Mouse (Mus musculus): ENCODE data around the gene Defb42.

Gene Defb42

DNA sequence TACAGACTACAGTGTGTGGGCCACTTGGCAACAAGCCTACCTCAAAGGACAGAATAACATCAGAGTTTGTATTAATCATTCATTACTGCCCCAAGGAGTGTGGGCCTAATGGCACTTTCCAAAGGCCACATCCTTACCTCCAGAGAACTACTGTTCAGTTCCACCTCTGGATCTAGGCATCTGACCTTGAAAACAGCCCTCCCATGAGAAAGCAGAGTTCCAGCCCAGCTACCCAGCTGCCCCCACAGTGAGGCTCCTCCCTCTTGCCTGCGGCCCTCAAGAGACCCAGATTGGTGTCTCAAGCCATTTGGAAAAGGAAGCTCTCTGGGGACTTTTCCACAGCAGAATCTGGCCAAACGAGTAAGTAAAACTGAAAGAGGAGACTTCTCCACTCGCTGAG lies at the start of gene Defb42:
TSS of gene Defb42 (plus strand) at position 301 of the 400 bp plus-strand sequence.
- DNase-seq (ENCODE audit: low read depth, low spot score), result no peak

DNA sequence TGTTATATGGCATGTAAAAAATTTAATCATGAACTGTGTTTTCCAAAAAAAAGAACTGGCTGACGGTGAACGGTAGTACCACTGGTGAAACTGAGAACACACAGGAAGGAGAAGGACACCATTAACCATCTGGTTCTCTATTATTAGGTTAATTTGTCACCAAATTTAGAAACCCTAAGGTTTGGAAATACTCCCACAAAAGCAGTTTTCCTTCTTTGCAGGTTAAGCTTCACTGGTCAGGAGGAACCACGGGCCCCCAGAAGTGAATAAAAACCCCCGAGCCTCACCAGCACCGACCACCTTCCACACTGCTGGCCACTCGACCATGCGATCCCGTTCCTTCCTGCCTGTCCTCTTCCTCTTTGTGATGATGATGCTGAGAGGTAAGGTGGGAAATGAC lies 49.0 kb upstream of the Defb42 start, which contains the start of gene Defb47:
TSS of gene Defb47 (plus strand) at position 301 of the 400 bp plus-strand sequence.
- no peak for DNase-seq (ENCODE audit: low read depth, low spot score)

DNA sequence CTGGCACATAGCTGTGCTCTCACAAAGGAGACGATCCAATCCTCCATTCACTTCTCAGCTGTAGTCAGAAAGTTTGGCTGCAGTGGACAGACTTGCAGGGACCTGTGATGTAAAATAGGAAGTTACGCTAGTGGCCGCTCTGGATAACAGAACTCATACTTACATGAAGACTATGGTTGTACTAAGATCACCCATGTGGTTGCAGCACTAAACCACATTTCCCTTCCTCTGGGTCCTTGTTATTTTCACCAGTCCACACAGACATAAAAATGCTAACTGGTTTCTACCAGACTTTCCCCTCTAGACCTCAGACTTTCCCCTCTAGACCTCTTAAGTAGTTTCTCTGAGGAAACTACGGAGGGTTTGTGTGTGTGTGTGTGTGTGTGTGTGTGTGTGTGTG lies 47.8 kb upstream of the Defb42 start:
- DNase-seq (ENCODE audit: low read depth, low spot score), result no peak

DNA sequence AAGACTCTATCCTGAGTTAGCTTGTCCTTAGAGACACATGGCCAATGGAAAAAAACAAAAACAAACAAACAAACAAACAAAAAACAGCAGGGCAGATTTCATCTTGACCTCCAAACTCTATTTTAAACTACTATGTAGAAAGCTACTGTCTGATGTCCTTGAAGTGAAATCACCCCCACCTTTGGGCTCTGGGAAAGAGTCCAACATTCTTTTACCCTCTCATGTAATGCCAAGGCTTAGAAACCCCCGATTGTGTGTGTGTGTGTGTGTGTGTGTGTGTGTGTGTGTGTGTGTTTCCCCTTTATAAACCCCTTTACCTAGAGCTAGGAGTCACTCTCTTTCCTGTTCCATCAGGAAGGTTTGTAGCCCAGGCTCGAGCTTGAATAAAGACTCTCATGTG lies 44.2 kb upstream of the Defb42 start:
- DNase-seq (ENCODE audit: low read depth, low spot score), result no peak

DNA sequence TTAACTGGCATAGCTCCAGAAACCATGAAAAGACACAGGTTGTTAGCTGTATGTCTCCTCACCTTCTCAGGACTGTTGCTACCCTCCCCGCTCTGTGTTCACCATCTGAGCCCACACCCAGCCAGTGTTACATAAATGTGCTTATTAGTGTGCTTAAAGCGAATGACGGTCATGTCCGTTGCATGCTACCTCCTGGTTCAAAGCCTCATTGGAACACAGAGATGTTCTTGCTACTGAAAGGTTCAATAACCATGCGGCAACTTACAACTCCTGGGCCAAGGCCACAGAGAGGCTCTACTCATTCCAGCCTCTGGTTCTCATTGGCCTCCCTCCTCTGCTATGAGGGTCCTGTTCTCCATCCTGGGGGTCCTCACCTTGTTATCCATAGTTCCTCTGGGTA lies 35.3 kb upstream of the Defb42 start, which contains the start of gene Defb43:
TSS of gene Defb43 (plus strand) at position 301 of the 400 bp plus-strand sequence.
- DNase-seq (ENCODE audit: low read depth, low spot score), result no peak

DNA sequence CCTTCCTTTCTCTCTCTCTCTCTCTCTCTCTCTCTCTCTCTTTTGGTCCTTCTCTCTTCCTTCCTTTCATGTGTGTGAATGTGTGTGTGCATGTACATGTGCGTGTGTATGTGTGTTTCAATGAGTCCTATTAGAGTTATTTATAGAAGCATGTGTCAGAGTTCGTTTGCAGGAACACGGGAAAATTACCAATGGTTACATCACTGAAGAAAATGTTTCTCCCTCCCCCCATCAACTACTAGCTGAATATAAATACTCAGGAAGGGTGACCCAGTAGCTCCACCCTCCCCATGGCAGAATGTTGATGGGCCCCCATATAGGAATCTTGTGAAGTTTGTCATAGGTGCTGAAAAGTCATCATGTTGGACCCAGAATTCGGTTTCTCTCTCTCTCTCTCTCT lies 33.7 kb upstream of the Defb42 start:
- DNase-seq (ENCODE audit: low read depth, low spot score), result no peak

DNA sequence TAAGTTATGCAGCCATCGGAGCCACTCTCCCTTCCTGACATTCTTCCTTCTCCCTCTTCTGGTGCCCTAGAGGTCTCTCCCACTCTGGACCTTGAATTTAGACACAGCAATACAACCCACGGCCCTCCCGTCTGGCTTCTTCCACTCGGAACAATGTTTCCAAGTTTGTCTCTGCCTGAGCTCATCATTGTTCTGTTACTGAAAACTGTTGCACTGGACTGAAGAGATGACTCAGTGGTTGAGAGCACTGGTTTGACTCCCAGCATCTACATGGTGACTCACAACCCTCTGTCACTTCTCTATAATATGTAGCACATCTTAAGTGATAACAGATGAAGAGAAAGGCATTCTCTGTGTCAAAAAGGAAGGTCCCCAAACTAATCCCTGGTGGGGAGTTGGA lies 32.1 kb upstream of the Defb42 start:
- no peak for DNase-seq (ENCODE audit: low read depth, low spot score)

DNA sequence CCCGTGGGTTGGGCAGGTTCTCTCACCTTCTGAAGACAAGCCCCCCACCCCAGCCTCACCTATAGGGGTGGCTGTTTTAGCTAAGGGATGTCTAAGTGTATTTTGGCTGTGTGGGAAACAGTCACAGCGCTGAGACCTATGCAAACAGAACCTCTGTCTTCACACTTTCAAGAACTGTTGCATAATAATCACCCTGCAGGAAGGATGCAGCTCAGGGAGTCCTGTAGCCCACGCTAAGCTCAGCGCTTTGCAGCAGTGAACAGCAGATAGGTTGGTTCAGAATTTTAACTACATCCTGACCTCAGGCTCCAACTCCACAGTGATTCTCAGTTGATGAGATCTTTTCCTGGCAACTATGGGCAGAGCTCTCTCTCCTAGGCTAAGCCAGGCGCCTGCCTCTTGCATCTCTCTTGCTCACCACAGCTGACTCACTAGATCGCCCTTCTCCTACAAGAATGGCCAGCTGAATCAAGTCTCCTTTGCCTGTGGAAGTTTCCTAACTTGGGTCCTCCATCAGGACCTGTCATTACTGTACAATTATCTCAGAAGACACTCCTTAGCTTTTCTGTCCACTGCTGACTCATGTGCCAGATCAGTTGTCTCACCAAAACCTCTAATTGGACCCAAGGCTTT lies 26.2 kb upstream of the Defb42 start:
- no peak for DNase-seq (ENCODE audit: low read depth, low spot score)

DNA sequence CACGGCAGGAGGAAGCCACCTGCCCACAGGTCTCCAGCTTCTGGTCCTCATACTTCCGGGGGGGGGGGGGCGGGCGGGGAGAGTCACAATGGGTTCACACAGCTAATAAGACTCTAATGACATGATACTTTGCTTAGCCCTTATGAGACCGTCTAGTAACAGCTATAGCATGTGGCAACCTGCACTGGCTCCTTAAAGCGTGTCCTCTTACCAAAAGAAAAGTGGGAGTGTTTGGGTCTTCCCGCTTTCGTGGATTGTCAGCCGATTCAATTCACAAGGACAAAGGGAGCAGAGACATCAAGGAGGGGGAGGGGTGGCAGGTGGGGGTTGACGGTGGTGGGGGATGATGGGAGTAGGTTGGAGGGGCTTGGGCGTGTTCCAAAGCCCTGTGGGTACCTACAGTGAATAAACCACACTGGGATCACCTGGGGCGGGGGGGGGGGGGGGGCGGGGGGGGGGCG lies 3.1 kb downstream of the Defb42 start, which contains the start of gene Defb30:
TSS of gene Defb30 (minus strand) at position 51 of the 461 bp plus-strand sequence.
- DNase-seq (ENCODE audit: low read depth, low spot score), result no peak

DNA sequence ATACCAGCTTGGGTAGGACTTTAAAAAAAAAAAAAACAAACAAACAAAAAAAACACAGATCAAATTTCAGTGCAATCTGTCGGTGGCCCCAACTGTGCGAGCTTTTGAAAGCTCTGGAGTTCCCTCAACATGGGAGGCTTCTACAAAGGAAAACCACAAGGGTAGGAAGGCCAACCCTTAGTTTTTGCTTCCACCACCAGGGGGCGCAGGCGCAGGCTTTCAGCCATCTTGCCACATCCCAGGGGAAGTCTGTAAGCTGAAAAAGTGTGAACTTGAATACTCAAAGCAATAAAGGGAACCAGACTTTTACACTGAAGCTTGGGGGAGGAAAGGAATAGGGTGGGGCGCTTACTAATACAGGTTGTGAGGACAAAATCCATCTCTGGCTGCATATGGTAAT lies 4.0 kb downstream of the Defb42 start:
- DNase-seq (ENCODE audit: low read depth, low spot score), result peak; percentile 59

DNA sequence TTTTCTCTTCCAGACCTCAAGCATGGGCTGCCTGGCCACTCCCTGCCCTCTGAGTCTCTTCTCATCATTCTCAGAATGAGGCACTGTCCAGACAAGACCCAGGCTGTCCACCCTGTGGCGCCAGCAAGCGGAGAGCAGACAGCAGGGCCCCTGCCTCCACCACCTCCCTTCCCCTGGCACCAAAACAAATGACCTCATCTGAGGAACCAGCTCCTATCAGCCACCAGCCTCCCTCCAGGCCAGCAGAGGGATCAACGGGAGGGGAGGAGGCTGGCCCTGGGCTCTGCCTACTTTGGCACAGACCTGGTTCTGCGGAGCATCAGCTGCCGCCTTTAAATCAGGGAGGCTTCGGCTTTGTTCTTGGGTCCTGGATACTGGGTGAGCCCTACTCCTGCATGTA lies 7.9 kb downstream of the Defb42 start:
- no peak for DNase-seq (ENCODE audit: low read depth, low spot score)

DNA sequence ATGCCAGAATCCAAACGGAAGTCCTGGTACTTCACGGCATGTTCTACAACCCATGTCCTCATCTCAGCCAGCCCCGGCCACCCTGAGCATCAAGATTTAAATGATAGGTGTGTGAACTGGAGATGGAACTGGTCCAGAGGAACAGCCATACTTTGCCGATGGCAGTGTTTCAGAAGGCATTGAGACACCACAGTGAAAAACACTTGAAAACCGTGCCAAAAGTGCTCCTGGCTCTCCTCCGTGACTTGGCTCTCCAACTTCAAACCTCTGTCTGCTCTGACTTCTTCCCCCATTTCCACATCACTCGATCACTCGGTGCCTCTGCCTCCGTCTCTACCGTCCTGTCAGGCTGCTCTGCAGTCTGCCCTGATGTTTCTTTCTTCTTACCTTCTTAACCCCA lies 13.6 kb downstream of the Defb42 start:
- DNase-seq (ENCODE audit: low read depth, low spot score), result no peak

DNA sequence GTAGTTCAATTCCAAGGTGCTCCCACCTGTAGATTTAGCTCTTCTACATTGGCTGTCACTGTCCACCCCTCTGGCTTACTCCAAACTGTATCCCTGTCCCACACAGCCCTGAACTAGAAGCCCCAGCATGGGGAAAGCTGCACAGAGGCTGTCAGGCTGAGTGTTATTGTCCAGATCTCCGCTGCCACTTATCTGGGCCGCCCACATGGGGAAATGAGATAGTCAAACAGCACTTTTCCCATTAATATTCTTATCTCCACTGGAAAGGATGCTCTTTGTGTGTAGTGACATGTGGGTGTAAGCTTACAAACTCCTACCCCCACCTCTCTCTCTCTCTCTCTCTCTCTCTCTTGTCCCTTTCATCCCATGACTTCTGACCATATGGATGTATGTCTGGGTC lies 15.4 kb downstream of the Defb42 start:
- DNase-seq (ENCODE audit: low read depth, low spot score), result no peak

DNA sequence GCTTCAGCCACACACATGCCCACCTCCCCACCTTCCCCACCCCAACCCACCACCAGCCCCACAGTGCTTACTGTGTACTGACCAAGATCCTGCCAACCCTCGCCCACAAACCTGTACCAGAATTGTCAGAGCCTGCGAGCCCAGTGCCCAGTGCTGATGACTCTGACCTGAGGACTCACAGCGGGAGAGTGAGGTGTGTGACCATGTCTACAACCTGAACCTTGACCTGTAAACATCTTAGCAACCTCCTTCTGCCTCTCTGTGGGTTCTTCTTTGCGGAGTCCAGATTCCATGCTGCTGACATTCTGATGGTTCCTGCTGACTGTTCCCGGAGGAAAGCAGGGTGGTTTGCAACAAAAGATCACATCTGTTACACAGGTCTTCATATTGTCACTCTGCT lies 18.6 kb downstream of the Defb42 start:
- DNase-seq (ENCODE audit: low read depth, low spot score), result no peak

DNA sequence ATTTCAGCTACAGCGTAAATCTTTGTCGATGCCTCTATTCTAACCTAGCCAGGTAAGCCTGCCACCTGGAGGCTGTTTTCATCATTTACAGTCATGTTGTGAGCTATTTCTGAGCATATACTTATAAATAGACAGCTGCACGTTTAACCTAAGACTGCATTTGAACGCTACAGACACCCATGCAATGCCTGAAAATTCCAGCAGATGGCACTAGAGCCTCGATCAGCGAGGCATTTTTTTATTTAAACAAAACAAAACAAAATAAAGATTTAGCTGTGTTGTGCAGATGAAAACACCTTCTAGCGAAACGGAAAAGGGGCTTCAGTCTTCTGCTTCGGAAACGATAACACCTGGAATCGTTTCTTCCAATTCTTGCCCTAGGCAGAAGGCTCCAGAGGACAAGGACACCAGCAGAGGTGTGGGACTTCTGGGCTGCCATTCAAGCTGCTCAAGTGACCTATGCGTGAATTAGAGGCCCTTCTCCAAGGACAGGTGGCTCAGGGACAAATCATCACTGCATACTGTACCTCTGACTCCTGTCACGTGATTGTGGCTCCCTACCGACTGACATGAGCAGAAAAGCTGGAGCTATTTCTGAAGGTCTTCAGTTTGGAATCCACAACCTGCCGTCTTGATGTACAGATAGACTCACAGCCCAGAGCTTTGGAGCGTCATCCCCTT lies 20.0 kb downstream of the Defb42 start:
- peak; percentile 72 for DNase-seq (ENCODE audit: low read depth, low spot score)

DNA sequence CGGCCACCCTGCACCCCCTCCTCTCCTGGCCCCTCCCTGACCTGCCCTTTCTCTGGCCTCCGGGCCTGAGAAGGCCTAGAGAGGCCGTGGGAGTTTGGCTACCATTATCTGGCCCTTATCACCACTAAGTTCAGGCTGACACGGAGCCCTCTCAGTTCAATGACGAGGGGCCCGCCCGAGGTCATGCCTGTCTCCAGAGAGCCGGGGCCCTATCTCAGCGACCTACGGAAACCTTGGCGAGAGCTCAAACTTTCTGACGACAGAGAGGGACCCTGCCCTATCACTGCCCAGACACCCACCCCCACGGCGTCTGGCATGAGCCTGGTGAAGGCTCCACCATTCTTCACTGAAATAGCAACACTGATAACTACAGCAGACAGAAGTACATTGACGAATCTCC lies 20.9 kb downstream of the Defb42 start:
- DNase-seq (ENCODE audit: low read depth, low spot score), result no peak
